ENCODE assay signal across 18 mouse cellular contexts in the genomic region with DNA sequence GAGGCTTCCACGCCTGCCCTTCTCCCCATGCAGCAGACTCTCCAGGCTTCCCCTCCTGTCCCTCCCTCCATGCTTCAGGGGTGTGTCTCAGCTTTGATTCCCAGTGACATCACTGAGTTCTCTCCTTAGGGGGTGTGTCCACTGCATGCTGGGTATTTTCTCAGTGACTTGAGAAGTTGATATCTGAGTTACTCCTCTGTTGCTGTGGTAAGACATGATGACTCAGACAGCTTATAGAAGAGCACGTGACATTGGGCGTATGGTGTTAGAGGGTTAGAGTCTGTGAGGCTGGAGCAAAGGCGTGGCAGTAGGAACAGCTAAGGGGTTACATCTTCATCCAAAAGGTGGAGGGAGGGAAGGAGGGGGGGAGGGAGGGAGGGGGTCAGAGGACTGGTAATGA. TPM values are rescaled to one million over a fixed set of nuclear protein-coding genes. Genes with fewer than 3 reads are reported as not detected.
DNase-seq lines count a peak whose midpoint lies in the region; ATAC-seq and TF ChIP-seq lines count a peak whose summit lies in the region.
"Had no signal": no experiment of that assay in that cellular context is flagged by ENCODE, and none has a peak within 500 bp of the region (broad histone marks: within the 10 kb centered on the region; RNA-seq: fewer than 3 reads in every experiment).

No protein-coding gene starts in this region.

- H3K9me3 ChIP-seq in liver, embryonic 12.5 days (replicated peaks) = no peaks in the 10 kb centered on the region
- H3K9me3 ChIP-seq in stomach, postnatal 0 days (ENCODE audit: control insufficient read depth, low read length) = no peaks in the 10 kb centered on the region
- H3K9me3 ChIP-seq: midbrain, embryonic 15.5 days; stomach, embryonic 15.5 days had no signal

- no peak for TF ChIP-seq CTCF in stomach, postnatal 0 days (IDR thresholded peaks at IDR 0.05; ENCODE audit: low read depth)

- H3K4me3 ChIP-seq in liver, embryonic 12.5 days = no peak overlapping the region
- no peak overlapping the region for H3K4me3 ChIP-seq in stomach, postnatal 0 days (ENCODE audit: low read depth, low read length)
- H3K4me3 ChIP-seq: midbrain, embryonic 15.5 days; stomach, embryonic 15.5 days had no signal

- DNase-seq in spleen, postnatal 36 days (ENCODE audit: low spot score in 2 of 2) = peak; percentile 20 to 62
- no peak for DNase-seq in spleen, adult 18-20 months
- DNase-seq in R1 (ENCODE audit: low read depth, low spot score) = peak; percentile 30
- DNase-seq in stomach, postnatal 0 days (ENCODE audit: low spot score) = peak; percentile 35
- no peak for DNase-seq in urinary bladder, postnatal 25 days (ENCODE audit: low spot score)
- DNase-seq in urinary bladder, adult 18-20 months (ENCODE audit: low spot score in 2 of 2) = no peak
- DNase-seq in kidney, adult 18-20 months = no peak
- DNase-seq: adrenal gland, postnatal 14 days; cerebellum, postnatal 14 days; gastrocnemius, postnatal 14 days; layer of hippocampus, adult 9-11 months; lung, postnatal 4 days; right cerebral cortex, postnatal 4 days; thymus, postnatal 14 days had no signal

- peaks cover 59% of the 10 kb centered on the region for H3K4me1 ChIP-seq in liver, embryonic 12.5 days
- peaks cover 4% of the 10 kb centered on the region; the same call in 1 of the 2 replicates for H3K4me1 ChIP-seq in stomach, postnatal 0 days (replicated peaks; ENCODE audit: control insufficient read depth, insufficient read depth)

- peak; percentile 58 for ATAC-seq in liver, embryonic 12.5 days
- ATAC-seq in stomach, postnatal 0 days (ENCODE audit: low FRiP score, low TSS enrichment) = peak; percentile 73
- ATAC-seq: midbrain, embryonic 15.5 days had no signal

- TF ChIP-seq EP300 in stomach, postnatal 0 days (optimal IDR thresholded peaks at IDR 0.05) = no peak

- H3K4me2 ChIP-seq in liver, embryonic 12.5 days = peak overlapping the region; percentile 62
- H3K4me2 ChIP-seq in stomach, postnatal 0 days (replicated peaks; ENCODE audit: low read depth) = no peak overlapping the region
- H3K4me2 ChIP-seq: midbrain, embryonic 15.5 days; stomach, embryonic 15.5 days had no signal

- H3K9ac ChIP-seq in liver, embryonic 12.5 days = 0 out of 2 replicates have a peak overlapping the region, but pooled peaks have one; percentile 62
- H3K9ac ChIP-seq in stomach, postnatal 0 days (ENCODE audit: low read length) = no peak overlapping the region
- H3K9ac ChIP-seq: midbrain, embryonic 15.5 days; stomach, embryonic 15.5 days had no signal

- H3K27ac ChIP-seq in liver, embryonic 12.5 days = peak overlapping the region; percentile 98
- no peak overlapping the region for H3K27ac ChIP-seq in stomach, postnatal 0 days (replicated peaks)
- H3K27ac ChIP-seq: kidney, postnatal 0 days; midbrain, embryonic 15.5 days; stomach, embryonic 15.5 days had no signal

- peaks cover 72% of the 10 kb centered on the region for H3K36me3 ChIP-seq in liver, embryonic 12.5 days
- peaks cover 28% of the 10 kb centered on the region for H3K36me3 ChIP-seq in stomach, postnatal 0 days (ENCODE audit: control insufficient read depth, insufficient read depth, low read length)

- H3K27me3 ChIP-seq in liver, embryonic 12.5 days (replicated peaks) = no peaks in the 10 kb centered on the region
- H3K27me3 ChIP-seq in stomach, postnatal 0 days (ENCODE audit: control insufficient read depth, insufficient read depth, low read length) = no peaks in the 10 kb centered on the region
- H3K27me3 ChIP-seq: midbrain, embryonic 15.5 days; stomach, embryonic 15.5 days had no signal

- 63% methylated on average over 4 of the region's 4 CpGs for WGBS in liver, embryonic 12.5 days (ENCODE audit: insufficient replicate concordance)
- WGBS in stomach, postnatal 0 days = 68% methylated on average over 4 of the region's 4 CpGs

RNA-seq across cellular contexts. Expression of a gene that starts 38.7 kb away (rescaled TPM):
- 1.9 and 2.1 TPM in 2 replicates for polyA plus RNA-seq in liver, embryonic 12.5 days (2016; fragmentation: Nextera tagmentation; extraction: Ambion mirVana)
- polyA plus RNA-seq in stomach, postnatal 0 days (2015; fragmentation: Nextera tagmentation; extraction: Ambion mirVana) = 1.5 and 2.4 TPM in 2 replicates

Comparison
In these comparisons a context has a peak if more than half of its experiments do, and no peak if none do; other contexts are left out.
1. DNase-seq: peak in spleen, postnatal 36 days (2 of 2), R1 (single experiment) and stomach, postnatal 0 days (single experiment); none in spleen, adult 18-20 months (0 of 2), urinary bladder, postnatal 25 days (single experiment), urinary bladder, adult 18-20 months (0 of 2) and kidney, adult 18-20 months (single experiment).